Mouse (Mus musculus) olfactory bulb, adult 2 months (tissue): Measurements from ENCODE around the gene Il2ra. TPM values are rescaled to one million over a fixed set of nuclear protein-coding genes. Genes with fewer than 3 reads are reported as not detected.

ENCODE experiments used
- H3K27ac ChIP-seq: fragments of 200-500 bp; 2 replicates; pipeline ENCODE4 v1.5.1; 2012; ENCODE audit warnings: low read depth, low read length; ENCODE audit not compliant: insufficient read depth
- H3K4me1 ChIP-seq: fragments of 200-500 bp; 2 replicates; pipeline ENCODE4 v1.6.1; 2012; ENCODE audit warnings: low read length; ENCODE audit not compliant: control insufficient read depth, insufficient read depth
- H3K4me3 ChIP-seq: fragments of 200-500 bp; 2 replicates; pipeline ENCODE4 v1.5.1; 2012; ENCODE audit warnings: mild to moderate bottlenecking, low read depth, low read length, moderate library complexity; ENCODE audit not compliant: insufficient read depth
- CTCF ChIP-seq: fragments of 200-500 bp; IDR thresholded peaks from 2 replicates; pipeline ENCODE4 v1.5.1; 2012; ENCODE audit warnings: low read depth, mild to moderate bottlenecking, low read length, moderate library complexity; ENCODE audit not compliant: insufficient read depth
- POLR2A ChIP-seq: fragments of 200-500 bp; IDR thresholded peaks from 2 replicates; pipeline ENCODE4 v1.6.1; 2012; ENCODE audit warnings: mild to moderate bottlenecking, low read depth, low read length, moderate library complexity; ENCODE audit not compliant: insufficient read depth
- WGBS: fragments of 180-500 bp; shearing (Covaris S2); methylation state at CpG from one replicate; pipeline ENCODE4 v1.1.7; 2018; 5-methylcytosine and 5-hydroxymethylcytosine counted together
- polyA plus RNA-seq: library from polyadenylated mRNA; stranded (reverse); fragments of >200 nt; gene quantifications from 2 replicates; pipeline ENCODE4 v1.2.4, GENCODE M21; 2012; ENCODE audit warnings: low replicate concordance; ENCODE audit not compliant: missing spikeins, insufficient read depth, insufficient read length

Il2ra gene
- polyA plus RNA-seq, 1 experiment: not detected

- whole genome bisulfite sequencing: 85% methylated on average over 6 of the region's 6 CpGs
- Histone ChIP-seq H3K4me3 (no peak overlapping the region), H3K4me1 (no peaks in the 10 kb centered on the region), H3K27ac (no peak overlapping the region)
- TF ChIP-seq POLR2A: no peak
- no peak for TF ChIP-seq CTCF
Observed at GRCm38 (mm10) chr2:11735853-11736252, 93.2 kb downstream of the Il2ra start.

GRCm38 (mm10) chr2:11738794-11739193, 96.2 kb downstream of the Il2ra start:
- TF ChIP-seq POLR2A (no peak), CTCF (no peak)
- H3K4me3 ChIP-seq: no peak overlapping the region
- no peaks in the 10 kb centered on the region for H3K4me1 ChIP-seq
- H3K27ac ChIP-seq: no peak overlapping the region
- WGBS: 79% methylated on average over 3 of the region's 3 CpGs

GRCm38 (mm10) chr2:11739516-11740051, 97.0 kb downstream of the Il2ra start:
- WGBS: 97% methylated on average over 4 of the region's 4 CpGs
- no peak for TF ChIP-seq CTCF

More at GRCm38 (mm10) chr2:11739516-11740051, 97.0 kb downstream of the Il2ra start:
- H3K4me3 ChIP-seq: no peak overlapping the region
- H3K27ac ChIP-seq: no peak overlapping the region
- H3K4me1 ChIP-seq: no peaks in the 10 kb centered on the region

Other genes with a start within 250 kb of the Il2ra start
- not detected in 2 replicates for gene Pfkfb3, start 88.7 kb upstream of the Il2ra start, polyA plus RNA-seq
- gene Rbm17, start 38.7 kb upstream of the Il2ra start, polyA plus RNA-seq: not detected in 2 replicates
- gene Gm17490, start 16.5 kb upstream of the Il2ra start, polyA plus RNA-seq: not detected in 2 replicates
- gene Il15ra, start 62.5 kb downstream of the Il2ra start, polyA plus RNA-seq: not detected in 2 replicates
- gene Fbh1, start 134.8 kb downstream of the Il2ra start, polyA plus RNA-seq: not detected in 2 replicates
- not detected in 2 replicates for gene Ankrd16, start 135.1 kb downstream of the Il2ra start, polyA plus RNA-seq